Mouse (Mus musculus): ENCODE data around the gene Tmem232. TPM values are rescaled to one million over a fixed set of nuclear protein-coding genes. Genes with fewer than 3 reads are reported as not detected.

The Tmem232 gene
- polyA plus RNA-seq (2011; ENCODE audit: insufficient read depth, insufficient read length, low read depth, missing spikeins): 0.30 TPM in 1 of 2 replicates, not detected in the other

DNA sequence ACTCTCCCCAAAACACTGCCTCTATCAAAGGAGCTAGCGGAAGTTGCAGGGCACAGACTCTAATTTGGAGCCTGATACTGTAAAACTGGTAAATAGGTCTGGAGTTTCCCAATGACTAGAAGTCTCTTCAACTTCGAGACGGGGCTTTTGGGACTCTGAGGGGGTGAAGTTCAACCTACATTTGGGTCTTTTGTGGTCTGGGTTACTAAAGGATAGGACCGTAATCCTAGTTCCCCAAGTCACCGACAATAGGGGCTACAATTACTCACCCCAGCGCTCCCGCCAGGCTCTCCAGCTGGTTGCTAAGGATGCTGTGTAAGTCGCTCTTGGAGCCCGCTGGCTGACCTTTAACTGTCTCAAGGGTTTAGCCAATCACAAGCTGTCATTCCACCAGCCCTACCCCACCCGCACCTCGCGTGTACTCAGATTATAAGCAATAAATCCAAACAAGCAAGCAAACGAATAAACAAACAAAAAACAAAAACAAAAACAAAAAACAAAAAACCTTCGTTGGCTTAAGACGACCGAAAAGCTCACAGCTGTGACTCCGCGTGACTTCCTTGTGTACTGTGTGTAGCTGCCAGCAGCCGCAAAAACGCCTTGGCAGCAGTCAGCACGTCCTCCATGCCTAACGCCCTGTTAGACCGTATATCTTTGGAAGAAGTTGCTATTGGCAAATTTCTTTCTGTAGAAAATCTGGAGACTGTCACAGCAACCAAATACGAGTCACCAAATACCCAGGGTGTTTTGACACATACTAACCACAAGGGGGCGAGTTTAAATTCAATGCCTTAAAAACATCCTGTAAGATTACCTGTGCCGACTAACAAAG is at the start of gene Tmem232:
TSS of gene Tmem232 (minus strand) at position 342 of the 832 bp plus-strand sequence.
- Histone ChIP-seq H3K9me3 (replicated peaks; ENCODE audit: control insufficient read depth, insufficient read depth, low read length, poor library complexity, severe bottlenecking) (no peaks in the 10 kb centered on the region), H3K36me3 (ENCODE audit: control insufficient read depth, insufficient read depth, low read length, poor library complexity, severe bottlenecking) (no peaks in the 10 kb centered on the region), H3K27me3 (ENCODE audit: control insufficient read depth, insufficient read depth, low read length, poor library complexity, severe bottlenecking) (no peaks in the 10 kb centered on the region), H3K4me1 (ENCODE audit: control insufficient read depth, insufficient read depth, low read length) (peaks cover 1% of the 10 kb centered on the region), H3K4me3 (ENCODE audit: low read depth, low read length) (0 out of 2 replicates have a peak within 1 kb of the TSS, but pooled peaks have one; percentile 46), H3K27ac (ENCODE audit: insufficient read depth, low read length) (no peak within 1 kb of the TSS), H3K9ac (ENCODE audit: low read depth, poor library complexity, severe bottlenecking) (no peak within 1 kb of the TSS)
- TF ChIP-seq POLR2A (IDR thresholded peaks at IDR 0.05; ENCODE audit: insufficient read depth, low read length): no peak
- no peak for TF ChIP-seq EP300 (IDR thresholded peaks at IDR 0.05; ENCODE audit: insufficient read depth, low read depth, low read length)
- no peak for TF ChIP-seq CTCF (IDR thresholded peaks at IDR 0.05; ENCODE audit: low read depth, low read length)

DNA sequence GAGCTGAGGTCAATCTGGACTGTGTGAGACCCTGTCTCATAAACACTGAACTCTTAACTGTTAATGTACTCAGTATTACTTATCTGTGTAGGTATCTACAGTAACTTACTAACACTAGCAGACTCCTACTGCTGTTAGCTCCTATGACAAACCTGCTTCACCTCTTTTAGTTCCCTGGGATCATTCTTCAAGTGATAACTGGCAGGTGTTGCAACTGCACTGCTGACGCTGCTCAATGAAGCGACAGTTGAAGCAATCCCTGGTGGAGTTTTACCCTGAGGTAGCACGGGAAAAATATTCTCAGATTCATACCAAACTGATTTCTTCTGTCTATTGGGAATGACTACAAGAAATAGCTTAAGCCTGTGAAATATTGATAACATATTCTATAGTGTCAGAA is 46.3 kb upstream of the Tmem232 start:
- Histone ChIP-seq H3K36me3 (ENCODE audit: control insufficient read depth, insufficient read depth, low read length, poor library complexity, severe bottlenecking) (peaks cover 19% of the 10 kb centered on the region), H3K27ac (ENCODE audit: insufficient read depth, low read length) (no peak overlapping the region), H3K9ac (ENCODE audit: low read depth, poor library complexity, severe bottlenecking) (no peak overlapping the region), H3K4me3 (ENCODE audit: low read depth, low read length) (no peak overlapping the region), H3K9me3 (replicated peaks; ENCODE audit: control insufficient read depth, insufficient read depth, low read length, poor library complexity, severe bottlenecking) (no peaks in the 10 kb centered on the region), H3K27me3 (ENCODE audit: control insufficient read depth, insufficient read depth, low read length, poor library complexity, severe bottlenecking) (no peaks in the 10 kb centered on the region), H3K4me1 (ENCODE audit: control insufficient read depth, insufficient read depth, low read length) (no peaks in the 10 kb centered on the region)
- no peak for TF ChIP-seq POLR2A (IDR thresholded peaks at IDR 0.05; ENCODE audit: insufficient read depth, low read length)
- TF ChIP-seq CTCF (IDR thresholded peaks at IDR 0.05; ENCODE audit: low read depth, low read length): no peak
- TF ChIP-seq EP300 (IDR thresholded peaks at IDR 0.05; ENCODE audit: insufficient read depth, low read depth, low read length): no peak

DNA sequence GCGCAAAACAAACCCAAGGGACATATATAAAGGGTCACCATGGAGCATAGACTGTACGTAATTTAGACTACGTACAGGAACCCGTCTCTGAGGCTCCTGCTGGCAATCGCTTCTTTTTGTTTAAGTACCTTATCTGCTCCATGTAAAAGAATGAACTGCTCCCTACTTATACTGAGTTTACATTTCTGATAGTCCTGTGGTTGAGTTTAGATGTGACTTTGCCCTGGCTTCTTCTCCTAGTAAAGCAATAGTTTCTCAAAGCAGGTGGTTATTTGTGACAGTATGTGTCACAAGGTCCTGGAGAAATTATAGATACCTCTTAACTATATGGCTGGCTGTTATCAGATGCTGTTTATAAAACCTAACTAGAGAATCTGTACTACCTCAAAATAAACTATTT is 40.9 kb upstream of the Tmem232 start:
- Histone ChIP-seq H3K9me3 (replicated peaks; ENCODE audit: control insufficient read depth, insufficient read depth, low read length, poor library complexity, severe bottlenecking) (no peaks in the 10 kb centered on the region), H3K27ac (ENCODE audit: insufficient read depth, low read length) (no peak overlapping the region), H3K9ac (ENCODE audit: low read depth, poor library complexity, severe bottlenecking) (no peak overlapping the region), H3K4me3 (ENCODE audit: low read depth, low read length) (no peak overlapping the region), H3K4me1 (ENCODE audit: control insufficient read depth, insufficient read depth, low read length) (no peaks in the 10 kb centered on the region), H3K27me3 (ENCODE audit: control insufficient read depth, insufficient read depth, low read length, poor library complexity, severe bottlenecking) (no peaks in the 10 kb centered on the region), H3K36me3 (ENCODE audit: control insufficient read depth, insufficient read depth, low read length, poor library complexity, severe bottlenecking) (peaks cover 22% of the 10 kb centered on the region)
- no peak for TF ChIP-seq CTCF (IDR thresholded peaks at IDR 0.05; ENCODE audit: low read depth, low read length)
- TF ChIP-seq EP300 (IDR thresholded peaks at IDR 0.05; ENCODE audit: insufficient read depth, low read depth, low read length): no peak
- TF ChIP-seq POLR2A (IDR thresholded peaks at IDR 0.05; ENCODE audit: insufficient read depth, low read length): no peak

DNA sequence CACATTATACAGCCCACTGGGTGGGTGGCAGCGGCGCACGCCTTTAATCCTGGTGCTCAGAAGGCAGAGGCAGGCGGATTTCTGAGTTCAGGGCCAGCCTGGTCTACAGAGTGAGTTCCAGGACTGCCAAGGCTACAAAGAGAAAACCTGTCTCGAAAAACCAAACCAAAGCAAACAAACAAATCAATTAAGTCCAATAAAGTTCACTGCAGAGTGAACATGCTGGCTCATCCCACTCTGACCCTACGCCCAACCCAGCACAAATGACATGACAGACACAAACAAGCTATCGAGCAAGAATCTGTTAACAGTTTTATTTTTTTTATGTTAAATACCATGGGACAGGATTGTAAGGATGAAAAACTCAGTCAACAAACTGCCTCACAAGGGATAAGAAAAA is 39.2 kb upstream of the Tmem232 start:
- H3K9me3 ChIP-seq (replicated peaks; ENCODE audit: control insufficient read depth, insufficient read depth, low read length, poor library complexity, severe bottlenecking): no peaks in the 10 kb centered on the region
- H3K27ac ChIP-seq (ENCODE audit: insufficient read depth, low read length): no peak overlapping the region
- no peak overlapping the region for H3K4me3 ChIP-seq (ENCODE audit: low read depth, low read length)
- no peak overlapping the region for H3K9ac ChIP-seq (ENCODE audit: low read depth, poor library complexity, severe bottlenecking)
- no peaks in the 10 kb centered on the region for H3K4me1 ChIP-seq (ENCODE audit: control insufficient read depth, insufficient read depth, low read length)
- TF ChIP-seq CTCF (IDR thresholded peaks at IDR 0.05; ENCODE audit: low read depth, low read length): no peak
- no peak for TF ChIP-seq POLR2A (IDR thresholded peaks at IDR 0.05; ENCODE audit: insufficient read depth, low read length)
- no peak for TF ChIP-seq EP300 (IDR thresholded peaks at IDR 0.05; ENCODE audit: insufficient read depth, low read depth, low read length)
- peaks cover 22% of the 10 kb centered on the region for H3K36me3 ChIP-seq (ENCODE audit: control insufficient read depth, insufficient read depth, low read length, poor library complexity, severe bottlenecking)
- no peaks in the 10 kb centered on the region for H3K27me3 ChIP-seq (ENCODE audit: control insufficient read depth, insufficient read depth, low read length, poor library complexity, severe bottlenecking)

DNA sequence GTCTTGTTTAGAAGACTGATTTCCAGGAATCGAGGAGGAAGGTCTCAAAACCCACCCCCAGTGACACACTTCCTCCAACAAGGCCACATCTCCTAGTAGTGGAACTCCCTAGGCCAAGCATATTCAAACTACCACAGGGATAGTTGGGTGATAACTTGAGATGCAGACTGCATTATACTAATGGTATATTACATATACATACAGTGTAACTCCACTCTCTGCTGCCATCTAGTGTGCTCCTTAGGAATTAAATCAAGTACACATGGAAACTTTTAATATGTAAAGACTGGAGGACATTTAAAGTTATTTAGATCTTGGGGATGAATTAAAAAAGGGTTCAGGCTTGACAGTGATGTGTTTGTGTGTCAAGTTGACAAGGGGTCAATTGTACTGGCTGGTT is 34.8 kb upstream of the Tmem232 start:
- no peaks in the 10 kb centered on the region for H3K4me1 ChIP-seq (ENCODE audit: control insufficient read depth, insufficient read depth, low read length)
- H3K9ac ChIP-seq (ENCODE audit: low read depth, poor library complexity, severe bottlenecking): no peak overlapping the region
- TF ChIP-seq POLR2A (IDR thresholded peaks at IDR 0.05; ENCODE audit: insufficient read depth, low read length) (no peak), EP300 (IDR thresholded peaks at IDR 0.05; ENCODE audit: insufficient read depth, low read depth, low read length) (no peak), CTCF (IDR thresholded peaks at IDR 0.05; ENCODE audit: low read depth, low read length) (no peak)
- no peak overlapping the region for H3K27ac ChIP-seq (ENCODE audit: insufficient read depth, low read length)
- no peaks in the 10 kb centered on the region for H3K27me3 ChIP-seq (ENCODE audit: control insufficient read depth, insufficient read depth, low read length, poor library complexity, severe bottlenecking)
- no peak overlapping the region for H3K4me3 ChIP-seq (ENCODE audit: low read depth, low read length)
- no peaks in the 10 kb centered on the region for H3K9me3 ChIP-seq (replicated peaks; ENCODE audit: control insufficient read depth, insufficient read depth, low read length, poor library complexity, severe bottlenecking)
- peaks cover 6% of the 10 kb centered on the region for H3K36me3 ChIP-seq (ENCODE audit: control insufficient read depth, insufficient read depth, low read length, poor library complexity, severe bottlenecking)

DNA sequence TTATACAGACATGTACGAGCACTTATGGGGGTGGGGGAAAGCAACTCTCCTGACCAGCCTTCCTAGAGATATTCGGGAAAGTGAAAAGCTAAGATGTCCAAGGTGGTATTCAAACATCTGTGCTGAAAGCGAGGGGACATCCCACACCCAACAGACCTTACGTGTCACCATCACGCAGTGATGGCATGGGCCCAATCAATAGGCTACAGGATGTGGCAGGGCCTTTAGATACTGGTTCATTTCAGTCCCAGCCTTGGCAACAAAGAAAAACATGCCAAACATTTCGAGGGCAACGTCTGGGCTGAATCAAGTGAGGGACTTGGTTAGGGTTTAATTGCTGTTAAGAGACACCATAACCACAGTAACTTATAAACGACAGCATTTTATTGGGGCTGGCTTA is 34.3 kb upstream of the Tmem232 start:
- no peak overlapping the region for H3K4me3 ChIP-seq (ENCODE audit: low read depth, low read length)
- no peaks in the 10 kb centered on the region for H3K27me3 ChIP-seq (ENCODE audit: control insufficient read depth, insufficient read depth, low read length, poor library complexity, severe bottlenecking)
- no peak overlapping the region for H3K27ac ChIP-seq (ENCODE audit: insufficient read depth, low read length)
- H3K9ac ChIP-seq (ENCODE audit: low read depth, poor library complexity, severe bottlenecking): no peak overlapping the region
- H3K9me3 ChIP-seq (replicated peaks; ENCODE audit: control insufficient read depth, insufficient read depth, low read length, poor library complexity, severe bottlenecking): no peaks in the 10 kb centered on the region
- H3K4me1 ChIP-seq (ENCODE audit: control insufficient read depth, insufficient read depth, low read length): no peaks in the 10 kb centered on the region
- peaks cover 5% of the 10 kb centered on the region; the same call in 1 of the 2 replicates for H3K36me3 ChIP-seq (ENCODE audit: control insufficient read depth, insufficient read depth, low read length, poor library complexity, severe bottlenecking)
- no peak for TF ChIP-seq CTCF (IDR thresholded peaks at IDR 0.05; ENCODE audit: low read depth, low read length)
- no peak for TF ChIP-seq POLR2A (IDR thresholded peaks at IDR 0.05; ENCODE audit: insufficient read depth, low read length)
